Mouse (Mus musculus) testis, adult 2 months (tissue): ENCODE measurements at regions not wholly inside any gene's neighbourhood (a gene's known extent, or its start where the extent isn't known, plus 50 kb on each side); places are given as distances from the start of the nearest gene placed in this dataset.
"Not testable (repeated sequence)": the region's sequence is repeated elsewhere in the genome, so short reads cannot be mapped to it uniquely, and the experiment has no call there.

ENCODE experiments used
- CTCF ChIP-seq: fragments of 200-500 bp; IDR thresholded peaks from 2 replicates; pipeline ENCODE4 v1.5.1; 2012; ENCODE audit warnings: low read depth, mild to moderate bottlenecking, inconsistent platforms, low read length, moderate library complexity; ENCODE audit not compliant: control insufficient read depth, insufficient read depth, insufficient replicate concordance
- POLR2A ChIP-seq: fragments of 200-500 bp; IDR thresholded peaks from 2 replicates; pipeline ENCODE4 v1.6.1; 2012; ENCODE audit warnings: low read depth, mild to moderate bottlenecking, inconsistent platforms, low read length, moderate library complexity; ENCODE audit not compliant: control insufficient read depth

- TF ChIP-seq CTCF, POLR2A: not testable (repeated sequence)
Measured at GRCm38 (mm10) chr13:27962381-27962780, 53.6 kb upstream of the Prl4a1 start.
